Comparison of ENCODE assay signal across 26 mouse cellular contexts in the genomic region with DNA sequence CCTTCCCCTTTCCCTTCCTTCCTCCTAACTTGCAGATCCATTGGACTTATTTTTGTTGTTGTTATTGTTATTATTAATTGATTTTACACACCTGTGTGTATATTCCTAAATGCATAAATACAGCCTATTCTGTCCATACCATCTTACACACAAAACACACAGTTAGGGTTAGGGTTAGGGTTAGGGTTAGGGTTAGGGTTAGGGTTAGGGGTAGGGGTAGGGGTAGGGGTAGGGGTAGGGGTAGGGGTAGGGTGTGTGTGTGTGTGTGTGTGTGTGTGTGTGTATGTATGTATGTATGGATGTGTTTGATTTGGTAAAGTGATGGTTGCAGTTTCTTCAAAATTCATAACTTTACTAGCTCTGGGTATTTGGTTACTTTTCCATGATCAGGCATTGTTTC.
"Had no signal": no experiment of that assay in that cellular context is flagged by ENCODE, and none has a peak within 500 bp of the region (broad histone marks: within the 10 kb centered on the region; RNA-seq: fewer than 3 reads in every experiment).

No protein-coding gene starts in this region.

- DNase-seq: gastrocnemius, adult 2 months; gastrocnemius, postnatal 10 days; gastrocnemius, postnatal 25 days; heart, adult 18-20 months; heart, postnatal 14 days; heart, postnatal 36 days; kidney, adult 11 months; kidney, adult 2 months; kidney, adult 9 months; kidney, postnatal 14 days; kidney, postnatal 36 days; layer of hippocampus, adult 9-11 months; layer of hippocampus, postnatal 36 days; liver had no signal

- H3K9me3 ChIP-seq: heart, embryonic 10.5 days; heart, embryonic 13.5 days; heart, embryonic 15.5 days; hindbrain, embryonic 13.5 days; hindbrain, embryonic 15.5 days; kidney, embryonic 15.5 days; limb, embryonic 10.5 days; limb, embryonic 12.5 days had no signal

- H3K36me3 ChIP-seq: heart, embryonic 10.5 days; heart, embryonic 13.5 days; heart, embryonic 15.5 days; hindbrain, embryonic 13.5 days; hindbrain, embryonic 15.5 days; kidney, embryonic 15.5 days; limb, embryonic 10.5 days; limb, embryonic 12.5 days had no signal

- H3K27ac ChIP-seq: gastrocnemius, adult 2 months; heart, embryonic 10.5 days; heart, embryonic 13.5 days; heart, embryonic 15.5 days; hindbrain, embryonic 13.5 days; hindbrain, embryonic 15.5 days; hindbrain, postnatal 0 days; kidney, embryonic 15.5 days; kidney, postnatal 0 days; limb, embryonic 10.5 days; limb, embryonic 12.5 days had no signal

- H3K27me3 ChIP-seq: heart, embryonic 13.5 days; heart, embryonic 15.5 days; hindbrain, embryonic 13.5 days; hindbrain, embryonic 15.5 days; kidney, embryonic 15.5 days; limb, embryonic 12.5 days had no signal

- H3K4me2 ChIP-seq: heart, embryonic 13.5 days; heart, embryonic 15.5 days; hindbrain, embryonic 13.5 days; hindbrain, embryonic 15.5 days; kidney, embryonic 15.5 days; limb, embryonic 12.5 days; liver, embryonic 11.5 days had no signal

- H3K9ac ChIP-seq: heart, embryonic 13.5 days; heart, embryonic 15.5 days; hindbrain, embryonic 13.5 days; hindbrain, embryonic 15.5 days; kidney, embryonic 15.5 days; limb, embryonic 12.5 days had no signal

- H3K4me3 ChIP-seq: gastrocnemius, adult 2 months; heart, embryonic 10.5 days; heart, embryonic 13.5 days; heart, embryonic 15.5 days; hindbrain, embryonic 13.5 days; hindbrain, embryonic 15.5 days; kidney, embryonic 15.5 days; limb, embryonic 10.5 days; limb, embryonic 12.5 days had no signal

- H3K4me1 ChIP-seq: heart, embryonic 10.5 days; heart, embryonic 13.5 days; heart, embryonic 15.5 days; hindbrain, embryonic 13.5 days; hindbrain, embryonic 15.5 days; kidney, embryonic 15.5 days; limb, embryonic 10.5 days; limb, embryonic 12.5 days had no signal

- ATAC-seq: hindbrain, postnatal 0 days; intestine, embryonic 16.5 days had no signal
